Mouse (Mus musculus): ENCODE results near the gene Cd276. TPM values are rescaled to one million over a fixed set of nuclear protein-coding genes. Genes with fewer than 3 reads are reported as not detected.
A peak's percentile ranks its signal among the peaks of the same experiment; 100 is the strongest.

The Cd276 gene
- polyA plus RNA-seq (2012; rRNA removed), result 3.2 and 4.8 TPM in 2 replicates

DNA sequence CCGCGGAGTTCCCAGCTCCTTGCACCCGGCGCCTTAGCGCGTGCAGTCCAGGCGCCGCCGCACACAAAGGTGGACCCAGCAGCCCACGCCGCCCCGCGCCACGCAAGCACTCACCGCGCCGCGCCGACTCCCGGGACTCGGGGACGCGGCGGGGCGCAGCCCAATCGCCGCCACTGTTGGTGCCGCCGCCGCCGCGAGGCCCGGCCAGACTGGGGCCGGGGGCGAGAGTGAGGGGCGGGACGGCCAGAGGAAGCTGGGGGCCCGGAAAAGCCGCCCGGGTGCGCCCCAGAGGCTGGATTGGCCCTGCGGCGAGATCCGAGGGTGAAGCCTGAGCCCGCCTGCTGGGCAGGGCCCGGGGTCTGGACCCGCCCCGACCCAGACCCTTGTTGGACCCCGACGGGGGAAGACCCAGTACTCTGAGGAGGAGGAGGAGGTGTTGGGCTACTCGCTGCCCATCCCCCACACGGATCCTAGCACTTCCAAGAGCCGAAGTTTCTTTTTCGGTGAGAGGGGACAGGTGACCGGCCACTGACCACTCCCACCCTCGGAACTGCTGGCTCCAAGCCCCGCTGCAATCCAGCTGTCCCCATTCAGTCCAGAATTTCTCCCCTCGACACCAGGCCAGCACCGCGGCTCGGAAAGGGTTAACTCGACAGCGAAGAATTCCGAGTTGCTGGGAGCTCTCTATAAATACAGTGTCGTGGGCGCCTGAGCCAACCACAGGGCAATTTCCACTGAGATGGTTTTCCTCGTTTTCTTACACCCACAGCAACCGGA lies at the start of gene Cd276:
TSS of gene Cd276 (minus strand) at position 530 of the 777 bp plus-strand sequence.
- Histone ChIP-seq H3K27ac (ENCODE audit: insufficient read depth, low read depth, low read length) (no peak within 1 kb of the TSS), H3K36me3 (ENCODE audit: control insufficient read depth, insufficient read depth, low read length) (no peaks in the 10 kb centered on the region), H3K27me3 (ENCODE audit: control insufficient read depth, insufficient read depth, low read length) (no peaks in the 10 kb centered on the region), H3K4me3 (ENCODE audit: low read depth, low read length) (peak within 1 kb of the TSS; percentile 76), H3K4me1 (ENCODE audit: control insufficient read depth, insufficient read depth, insufficient read length, low read length) (peaks cover 9% of the 10 kb centered on the region)
- TF ChIP-seq CTCF (IDR thresholded peaks at IDR 0.05; ENCODE audit: extremely low read depth, insufficient read length, insufficient replicate concordance, low read depth, low read length), result no peak
- TF ChIP-seq POLR2A (IDR thresholded peaks at IDR 0.05; ENCODE audit: low read depth, low read length), result no peak
- WGBS, result under 1% methylated on average over 68 of the region's 68 CpGs

GRCm38 (mm10) chr9:58595313-58595712 lies 40.1 kb upstream of the Cd276 start:
- no peaks in the 10 kb centered on the region for H3K36me3 ChIP-seq (ENCODE audit: control insufficient read depth, insufficient read depth, low read length)
- H3K4me1 ChIP-seq (ENCODE audit: control insufficient read depth, insufficient read depth, insufficient read length, low read length), result peaks cover 6% of the 10 kb centered on the region; the same call in 1 of the 2 replicates
- H3K27me3 ChIP-seq (ENCODE audit: control insufficient read depth, insufficient read depth, low read length), result no peaks in the 10 kb centered on the region
- no peak overlapping the region for H3K4me3 ChIP-seq (ENCODE audit: low read depth, low read length)
- no peak for TF ChIP-seq POLR2A (IDR thresholded peaks at IDR 0.05; ENCODE audit: low read depth, low read length)
- H3K27ac ChIP-seq (ENCODE audit: insufficient read depth, low read depth, low read length), result no peak overlapping the region
- WGBS, result 92% methylated on average over 1 of the region's 1 CpGs

DNA sequence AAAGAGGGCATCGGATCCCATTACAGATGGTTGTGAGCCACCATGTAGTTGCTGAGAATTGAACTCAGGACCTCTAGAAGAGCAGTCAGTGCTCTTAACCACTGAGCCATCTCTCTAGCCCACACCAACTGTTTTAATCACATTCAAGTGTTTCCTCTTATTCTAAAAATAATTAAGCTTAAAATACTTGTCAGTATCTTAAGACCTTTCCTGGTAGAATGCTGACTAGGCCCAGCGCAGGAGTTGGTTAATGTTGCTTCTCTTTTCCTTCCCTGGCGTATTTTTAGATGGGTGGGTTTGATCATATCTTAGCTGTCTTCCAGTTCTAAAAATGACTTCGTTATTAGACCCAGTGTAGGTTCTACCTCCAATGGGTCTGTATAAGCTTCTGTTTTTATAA lies 33.4 kb upstream of the Cd276 start:
- Histone ChIP-seq H3K27me3 (ENCODE audit: control insufficient read depth, insufficient read depth, low read length) (no peaks in the 10 kb centered on the region), H3K27ac (ENCODE audit: insufficient read depth, low read depth, low read length) (no peak overlapping the region), H3K4me1 (ENCODE audit: control insufficient read depth, insufficient read depth, insufficient read length, low read length) (peaks cover 11% of the 10 kb centered on the region; the same call in 1 of the 2 replicates), H3K4me3 (ENCODE audit: low read depth, low read length) (no peak overlapping the region), H3K36me3 (ENCODE audit: control insufficient read depth, insufficient read depth, low read length) (no peaks in the 10 kb centered on the region)
- TF ChIP-seq CTCF (IDR thresholded peaks at IDR 0.05; ENCODE audit: extremely low read depth, insufficient read length, insufficient replicate concordance, low read depth, low read length), result no peak
- no peak for TF ChIP-seq POLR2A (IDR thresholded peaks at IDR 0.05; ENCODE audit: low read depth, low read length)
- 85% methylated on average over 4 of the region's 4 CpGs for WGBS

- Histone ChIP-seq H3K4me1 (ENCODE audit: control insufficient read depth, insufficient read depth, insufficient read length, low read length) (no peaks in the 10 kb centered on the region), H3K4me3 (ENCODE audit: low read depth, low read length) (no peak overlapping the region), H3K27me3 (ENCODE audit: control insufficient read depth, insufficient read depth, low read length) (no peaks in the 10 kb centered on the region), H3K27ac (ENCODE audit: insufficient read depth, low read depth, low read length) (no peak overlapping the region), H3K36me3 (ENCODE audit: control insufficient read depth, insufficient read depth, low read length) (no peaks in the 10 kb centered on the region)
- WGBS, result 88% methylated on average over 1 of the region's 1 CpGs
- TF ChIP-seq POLR2A (IDR thresholded peaks at IDR 0.05; ENCODE audit: low read depth, low read length), result no peak
- no peak for TF ChIP-seq CTCF (IDR thresholded peaks at IDR 0.05; ENCODE audit: extremely low read depth, insufficient read length, insufficient replicate concordance, low read depth, low read length)
These were observed 29.1 kb upstream of the Cd276 start for GRCm38 (mm10) chr9:58584323-58584722.

DNA sequence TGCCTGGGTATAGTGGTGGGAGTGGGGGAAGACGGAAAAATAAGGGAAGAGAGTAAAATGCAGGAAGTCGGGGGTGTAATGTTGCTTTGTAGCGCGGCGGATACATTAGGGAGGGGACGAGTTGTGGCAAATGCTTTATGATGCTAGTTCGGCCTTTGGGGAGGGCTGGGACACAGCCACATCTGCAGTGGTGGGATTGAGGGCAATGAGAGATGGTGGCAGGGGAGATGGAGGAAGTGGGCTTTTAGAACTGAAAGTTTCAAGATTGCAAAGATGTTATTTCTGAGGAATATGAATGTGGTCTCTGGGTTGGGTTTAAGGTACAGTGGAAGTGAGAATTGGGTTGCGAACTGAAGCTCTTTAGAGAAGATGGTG lies 28.0 kb upstream of the Cd276 start:
- Histone ChIP-seq H3K36me3 (ENCODE audit: control insufficient read depth, insufficient read depth, low read length) (no peaks in the 10 kb centered on the region), H3K4me1 (ENCODE audit: control insufficient read depth, insufficient read depth, insufficient read length, low read length) (no peaks in the 10 kb centered on the region), H3K4me3 (ENCODE audit: low read depth, low read length) (peak overlapping the region; percentile 85), H3K27ac (ENCODE audit: insufficient read depth, low read depth, low read length) (peak overlapping the region; percentile 64), H3K27me3 (ENCODE audit: control insufficient read depth, insufficient read depth, low read length) (no peaks in the 10 kb centered on the region)
- WGBS, result under 1% methylated on average over 8 of the region's 8 CpGs
- no peak for TF ChIP-seq POLR2A (IDR thresholded peaks at IDR 0.05; ENCODE audit: low read depth, low read length)
- no peak for TF ChIP-seq CTCF (IDR thresholded peaks at IDR 0.05; ENCODE audit: extremely low read depth, insufficient read length, insufficient replicate concordance, low read depth, low read length)

DNA sequence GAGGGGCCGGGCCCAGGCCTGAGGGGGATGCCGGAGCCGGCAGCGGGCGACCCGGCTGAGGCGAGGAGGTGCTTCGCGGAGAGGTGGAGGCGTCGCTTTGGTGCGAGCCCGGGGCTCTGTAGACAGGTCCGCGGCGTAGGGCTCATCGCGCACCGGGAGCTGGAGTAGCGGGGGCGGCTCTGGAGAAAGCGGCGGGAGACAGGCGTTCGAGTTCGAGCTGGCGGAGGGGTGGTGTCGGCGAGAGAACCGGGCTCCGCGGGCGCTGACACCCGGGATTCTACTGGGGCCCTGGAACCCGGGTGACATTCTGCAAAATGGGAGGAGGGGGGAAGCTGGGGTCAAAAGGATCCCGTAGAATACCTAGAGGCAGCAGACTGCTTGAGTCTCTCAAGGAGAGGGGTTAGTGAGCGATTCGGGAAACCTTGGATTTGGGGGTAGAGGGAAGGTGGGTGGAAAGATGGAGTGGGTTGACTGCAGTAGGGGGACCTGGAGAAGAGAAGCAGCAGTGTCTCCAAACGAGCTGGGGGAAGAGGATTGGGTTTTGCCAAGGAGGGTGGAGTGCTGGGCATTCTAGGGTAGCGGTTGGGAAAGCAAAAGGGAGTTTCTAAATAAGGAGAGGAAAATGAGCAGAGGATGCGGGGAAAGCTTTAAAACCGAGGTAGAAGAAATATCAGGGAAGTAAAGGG lies 27.5 kb upstream of the Cd276 start:
- Histone ChIP-seq H3K36me3 (ENCODE audit: control insufficient read depth, insufficient read depth, low read length) (no peaks in the 10 kb centered on the region), H3K4me1 (ENCODE audit: control insufficient read depth, insufficient read depth, insufficient read length, low read length) (no peaks in the 10 kb centered on the region), H3K4me3 (ENCODE audit: low read depth, low read length) (peak overlapping the region; percentile 85), H3K27me3 (ENCODE audit: control insufficient read depth, insufficient read depth, low read length) (no peaks in the 10 kb centered on the region), H3K27ac (ENCODE audit: insufficient read depth, low read depth, low read length) (peak overlapping the region; percentile 64)
- TF ChIP-seq POLR2A (IDR thresholded peaks at IDR 0.05; ENCODE audit: low read depth, low read length) (no peak), CTCF (IDR thresholded peaks at IDR 0.05; ENCODE audit: extremely low read depth, insufficient read length, insufficient replicate concordance, low read depth, low read length) (no peak)
- WGBS, result under 1% methylated on average over 42 of the region's 42 CpGs

DNA sequence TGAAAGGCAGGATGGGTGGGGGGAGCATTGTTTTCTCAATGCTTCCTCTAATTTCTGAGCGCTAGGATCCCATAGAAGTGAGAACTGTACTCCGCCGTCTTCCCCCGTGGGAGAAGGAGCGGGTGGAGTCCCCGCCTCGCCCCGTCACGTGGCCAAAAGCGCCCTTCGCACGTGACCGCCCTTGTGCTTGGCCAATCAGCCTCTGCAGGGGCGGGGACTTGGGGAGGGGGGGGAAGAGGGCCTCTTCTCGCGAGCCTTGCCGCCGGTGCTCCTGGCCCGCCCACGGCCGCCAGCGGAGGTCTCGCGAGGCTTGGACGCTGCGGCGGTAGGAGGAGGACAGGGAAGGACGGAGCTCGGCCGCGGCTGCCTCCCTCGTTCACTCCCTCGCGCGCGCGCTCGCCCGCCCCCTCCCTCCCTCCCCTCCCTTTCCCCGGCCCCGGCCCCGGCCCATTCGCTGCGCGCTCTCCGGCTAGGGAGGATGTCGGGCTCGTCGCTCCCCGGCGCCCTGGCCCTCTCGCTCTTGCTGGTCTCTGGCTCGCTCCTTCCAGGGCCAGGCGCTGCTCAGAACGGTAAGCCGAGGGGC lies 26.8 kb upstream of the Cd276 start, which contains the start of gene Nptn:
TSS of gene Nptn (plus strand) at position 283 of the 583 bp plus-strand sequence.
- peak within 1 kb of the TSS; percentile 85 for H3K4me3 ChIP-seq (ENCODE audit: low read depth, low read length)
- TF ChIP-seq POLR2A (IDR thresholded peaks at IDR 0.05; ENCODE audit: low read depth, low read length), result peak; percentile 85; the same call in 1 of the 2 replicates
- TF ChIP-seq CTCF (IDR thresholded peaks at IDR 0.05; ENCODE audit: extremely low read depth, insufficient read length, insufficient replicate concordance, low read depth, low read length), result no peak
- no peaks in the 10 kb centered on the region for H3K27me3 ChIP-seq (ENCODE audit: control insufficient read depth, insufficient read depth, low read length)
- H3K36me3 ChIP-seq (ENCODE audit: control insufficient read depth, insufficient read depth, low read length), result no peaks in the 10 kb centered on the region
- H3K4me1 ChIP-seq (ENCODE audit: control insufficient read depth, insufficient read depth, insufficient read length, low read length), result no peaks in the 10 kb centered on the region
- under 1% methylated on average over 41 of the region's 56 CpGs for WGBS
- peak within 1 kb of the TSS; percentile 84 for H3K27ac ChIP-seq (ENCODE audit: insufficient read depth, low read depth, low read length)
